In the genomic region with DNA sequence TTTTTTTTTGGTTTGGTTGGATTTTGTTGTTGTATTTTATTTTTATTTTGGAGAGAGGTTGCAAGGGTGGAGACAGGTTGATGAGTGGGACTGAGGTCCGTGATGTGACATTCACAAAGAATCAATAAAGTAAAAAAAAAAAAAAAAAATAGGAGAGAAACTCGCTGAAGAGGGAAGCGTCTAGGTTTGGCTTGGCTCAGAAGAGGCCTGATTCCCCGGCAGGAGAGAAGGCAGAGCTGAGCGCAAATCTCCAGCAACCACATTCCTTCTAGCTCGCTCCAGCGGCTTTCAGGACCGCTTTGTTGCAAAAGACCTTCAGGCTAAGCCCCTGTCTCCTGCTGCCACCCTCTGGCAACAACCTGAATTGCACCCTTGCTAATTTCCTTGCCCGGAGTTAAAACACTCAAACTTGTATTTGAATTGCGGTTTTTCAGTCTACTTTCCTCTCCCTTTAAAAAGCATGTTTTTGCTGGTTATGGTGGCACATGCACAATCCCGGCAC, we compare ENCODE assay signal across 8 mouse cellular contexts. TPM values are rescaled to one million over a fixed set of nuclear protein-coding genes. Genes with fewer than 3 reads are reported as not detected.
DNase-seq lines count a peak whose midpoint lies in the region; ATAC-seq lines count a peak whose summit lies in the region.

No protein-coding gene starts in this region.

- no peaks in the 10 kb centered on the region for H3K27me3 ChIP-seq in hindbrain, embryonic 15.5 days

- no peak overlapping the region for H3K9ac ChIP-seq in hindbrain, embryonic 15.5 days

- 6% methylated on average over 11 of the region's 11 CpGs for WGBS in hindbrain, embryonic 15.5 days

- H3K36me3 ChIP-seq in hindbrain, embryonic 15.5 days, result no peaks in the 10 kb centered on the region

- DNase-seq in NIH3T3 (ENCODE audit: low read depth), result peak; percentile 94
- DNase-seq in cerebellum, adult 9-11 months, result peak; percentile 66
- peak; percentile 92 for DNase-seq in gastrocnemius, adult 18-20 months (ENCODE audit: low spot score)
- peak; percentile 90 to 99 for DNase-seq in layer of hippocampus, postnatal 25 days (ENCODE audit: extremely low spot score in 1 of 2, low spot score in 1 of 2)
- peak; percentile 88 for DNase-seq in right cerebral cortex, adult 18-20 months
- peak; percentile 90 for DNase-seq in urinary bladder, postnatal 10 days (ENCODE audit: low spot score)

- peak overlapping the region; percentile 21 for H3K4me2 ChIP-seq in hindbrain, embryonic 15.5 days

- H3K4me3 ChIP-seq in hindbrain, embryonic 15.5 days, result no peak overlapping the region

- ATAC-seq in hindbrain, embryonic 15.5 days (ENCODE audit: low FRiP score, low read depth), result peak; percentile 81; the same call in 1 of the 2 replicates
- peak; percentile 62 for ATAC-seq in megakaryocyte, adult 5-6 weeks (ENCODE audit: poor library complexity, severe bottlenecking)

- H3K4me1 ChIP-seq in hindbrain, embryonic 15.5 days (replicated peaks), result peaks cover 12% of the 10 kb centered on the region

- H3K9me3 ChIP-seq in hindbrain, embryonic 15.5 days, result no peaks in the 10 kb centered on the region

- 0 out of 2 replicates have a peak overlapping the region, but pooled peaks have one; percentile 7 for H3K27ac ChIP-seq in hindbrain, embryonic 15.5 days (replicated peaks)

RNA-seq across cellular contexts. Expression of a gene that starts 7.7 kb away (rescaled TPM):
- not detected for total RNA-seq in gastrocnemius, adult 18-20 months (2021)
- not detected in 2 replicates for polyA plus RNA-seq in hindbrain, embryonic 15.5 days (2015; fragmentation: Nextera tagmentation; extraction: Ambion mirVana)
- total RNA-seq in layer of hippocampus, postnatal 25 days (2021), result not detected
- 3.1 and 3.2 TPM in 2 replicates for total RNA-seq in megakaryocyte, adult 5-6 weeks (2015)
- total RNA-seq in megakaryocyte, adult 5-6 weeks (2017), result 6.6 and 7.3 TPM in 2 replicates
